Mouse (Mus musculus): ENCODE measurements around the gene Mmp7. TPM values are rescaled to one million over a fixed set of nuclear protein-coding genes. Genes with fewer than 3 reads are reported as not detected.

Gene Mmp7
- not detected in 2 replicates for polyA plus RNA-seq (2015; fragmentation: Nextera tagmentation; extraction: Ambion mirVana)

- Histone ChIP-seq H3K27ac (no peak within 1 kb of the TSS), H3K27me3 (no peaks in the 10 kb centered on the region), H3K9me3 (no peaks in the 10 kb centered on the region), H3K4me2 (no peak within 1 kb of the TSS), H3K4me1 (0 out of 2 replicates have a peak, but pooled peaks cover 4% of the 10 kb centered on the region), H3K36me3 (no peaks in the 10 kb centered on the region), H3K4me3 (no peak within 1 kb of the TSS), H3K9ac (no peak within 1 kb of the TSS)
- 65% methylated on average over 1 of the region's 1 CpGs for WGBS
- no peak for ATAC-seq (ENCODE audit: insufficient number of reproducible peaks, insufficient read depth, low FRiP score, low TSS enrichment, low read depth)
These were observed at the start of gene Mmp7 for GRCm38 (mm10) chr9:7691790-7692189. Gene Mmp7, plus strand, starts transcription at chr9:7692090.

GRCm38 (mm10) chr9:7647901-7648300 lies 44.0 kb upstream of the Mmp7 start:
- H3K9me3 ChIP-seq, result no peaks in the 10 kb centered on the region
- H3K4me2 ChIP-seq, result no peak overlapping the region
- no peak overlapping the region for H3K27ac ChIP-seq
- no peaks in the 10 kb centered on the region for H3K36me3 ChIP-seq
- ATAC-seq (ENCODE audit: insufficient number of reproducible peaks, insufficient read depth, low FRiP score, low TSS enrichment, low read depth), result no peak
- H3K9ac ChIP-seq, result no peak overlapping the region
- no peaks in the 10 kb centered on the region for H3K27me3 ChIP-seq
- no peak overlapping the region for H3K4me3 ChIP-seq
- WGBS, result 86% methylated on average over 3 of the region's 3 CpGs
- no peaks in the 10 kb centered on the region for H3K4me1 ChIP-seq

- 70% methylated on average over 5 of the region's 5 CpGs for WGBS
These were observed 41.3 kb upstream of the Mmp7 start for GRCm38 (mm10) chr9:7650397-7651180.

GRCm38 (mm10) chr9:7652351-7653085 lies 39.4 kb upstream of the Mmp7 start:
- no peak overlapping the region for H3K4me2 ChIP-seq
- no peak overlapping the region for H3K4me3 ChIP-seq
- no peak for ATAC-seq (ENCODE audit: insufficient number of reproducible peaks, insufficient read depth, low FRiP score, low TSS enrichment, low read depth)
- H3K9ac ChIP-seq, result no peak overlapping the region
- H3K36me3 ChIP-seq, result no peaks in the 10 kb centered on the region
- no peak overlapping the region for H3K27ac ChIP-seq
- no peaks in the 10 kb centered on the region for H3K9me3 ChIP-seq
- H3K27me3 ChIP-seq, result no peaks in the 10 kb centered on the region
- 90% methylated on average over 5 of the region's 5 CpGs for WGBS
- no peaks in the 10 kb centered on the region for H3K4me1 ChIP-seq

More at GRCm38 (mm10) chr9:7650397-7651180, 41.3 kb upstream of the Mmp7 start:
- no peaks in the 10 kb centered on the region for H3K27me3 ChIP-seq
- no peak for ATAC-seq (ENCODE audit: insufficient number of reproducible peaks, insufficient read depth, low FRiP score, low TSS enrichment, low read depth)
- no peaks in the 10 kb centered on the region for H3K4me1 ChIP-seq
- no peak overlapping the region for H3K4me3 ChIP-seq
- no peak overlapping the region for H3K4me2 ChIP-seq
- no peak overlapping the region for H3K9ac ChIP-seq
- no peak overlapping the region for H3K27ac ChIP-seq
- H3K9me3 ChIP-seq, result no peaks in the 10 kb centered on the region
- H3K36me3 ChIP-seq, result no peaks in the 10 kb centered on the region

GRCm38 (mm10) chr9:7657946-7658345 lies 33.9 kb upstream of the Mmp7 start:
- ATAC-seq (ENCODE audit: insufficient number of reproducible peaks, insufficient read depth, low FRiP score, low TSS enrichment, low read depth), result no peak
- Histone ChIP-seq H3K9ac (no peak overlapping the region), H3K4me3 (no peak overlapping the region), H3K9me3 (no peaks in the 10 kb centered on the region), H3K27ac (no peak overlapping the region), H3K36me3 (no peaks in the 10 kb centered on the region), H3K4me1 (no peaks in the 10 kb centered on the region), H3K4me2 (no peak overlapping the region), H3K27me3 (no peaks in the 10 kb centered on the region)
- WGBS, result 78% methylated on average over 4 of the region's 4 CpGs

GRCm38 (mm10) chr9:7659469-7660020 lies 32.3 kb upstream of the Mmp7 start:
- Histone ChIP-seq H3K36me3 (no peaks in the 10 kb centered on the region), H3K4me1 (no peaks in the 10 kb centered on the region), H3K4me3 (no peak overlapping the region), H3K9ac (no peak overlapping the region), H3K4me2 (no peak overlapping the region), H3K27me3 (no peaks in the 10 kb centered on the region), H3K27ac (no peak overlapping the region), H3K9me3 (no peaks in the 10 kb centered on the region)
- no peak for ATAC-seq (ENCODE audit: insufficient number of reproducible peaks, insufficient read depth, low FRiP score, low TSS enrichment, low read depth)
- WGBS, result 59% methylated on average over 6 of the region's 6 CpGs

GRCm38 (mm10) chr9:7661371-7661770 lies 30.5 kb upstream of the Mmp7 start:
- Histone ChIP-seq H3K4me3 (no peak overlapping the region), H3K4me1 (no peaks in the 10 kb centered on the region), H3K27me3 (no peaks in the 10 kb centered on the region), H3K9me3 (no peaks in the 10 kb centered on the region), H3K9ac (no peak overlapping the region), H3K4me2 (no peak overlapping the region), H3K27ac (no peak overlapping the region), H3K36me3 (no peaks in the 10 kb centered on the region)
- WGBS, result 96% methylated on average over 1 of the region's 1 CpGs
- no peak for ATAC-seq (ENCODE audit: insufficient number of reproducible peaks, insufficient read depth, low FRiP score, low TSS enrichment, low read depth)

- no peak overlapping the region for H3K9ac ChIP-seq
- no peak overlapping the region for H3K4me2 ChIP-seq
- 52% methylated on average over 1 of the region's 1 CpGs for WGBS
- no peak overlapping the region for H3K4me3 ChIP-seq
- H3K27me3 ChIP-seq, result no peaks in the 10 kb centered on the region
- no peaks in the 10 kb centered on the region for H3K36me3 ChIP-seq
- peak; percentile 52; the same call in 1 of the 2 replicates for ATAC-seq (ENCODE audit: insufficient number of reproducible peaks, insufficient read depth, low FRiP score, low TSS enrichment, low read depth)
- H3K9me3 ChIP-seq, result no peaks in the 10 kb centered on the region
- peak overlapping the region; percentile 14; the same call in 1 of the 2 replicates for H3K27ac ChIP-seq
- no peaks in the 10 kb centered on the region for H3K4me1 ChIP-seq
These were observed 22.2 kb upstream of the Mmp7 start for GRCm38 (mm10) chr9:7669674-7670073.

- no peaks in the 10 kb centered on the region for H3K9me3 ChIP-seq
- no peak for ATAC-seq (ENCODE audit: insufficient number of reproducible peaks, insufficient read depth, low FRiP score, low TSS enrichment, low read depth)
- H3K27ac ChIP-seq, result no peak overlapping the region
- H3K36me3 ChIP-seq, result no peaks in the 10 kb centered on the region
- H3K4me2 ChIP-seq, result no peak overlapping the region
- H3K27me3 ChIP-seq, result no peaks in the 10 kb centered on the region
- no peaks in the 10 kb centered on the region for H3K4me1 ChIP-seq
- no peak overlapping the region for H3K4me3 ChIP-seq
- WGBS, result 82% methylated on average over 9 of the region's 9 CpGs
- no peak overlapping the region for H3K9ac ChIP-seq
These were observed 18.9 kb upstream of the Mmp7 start for GRCm38 (mm10) chr9:7672985-7673384.

GRCm38 (mm10) chr9:7678154-7678837 lies 13.6 kb upstream of the Mmp7 start:
- Histone ChIP-seq H3K27me3 (no peaks in the 10 kb centered on the region), H3K9ac (no peak overlapping the region), H3K4me1 (no peaks in the 10 kb centered on the region), H3K4me2 (no peak overlapping the region), H3K9me3 (no peaks in the 10 kb centered on the region), H3K36me3 (no peaks in the 10 kb centered on the region), H3K27ac (no peak overlapping the region), H3K4me3 (no peak overlapping the region)
- WGBS, result 71% methylated on average over 2 of the region's 2 CpGs
- ATAC-seq (ENCODE audit: insufficient number of reproducible peaks, insufficient read depth, low FRiP score, low TSS enrichment, low read depth), result no peak

GRCm38 (mm10) chr9:7682081-7682618 lies 9.7 kb upstream of the Mmp7 start:
- Histone ChIP-seq H3K27ac (no peak overlapping the region), H3K27me3 (no peaks in the 10 kb centered on the region), H3K4me2 (no peak overlapping the region), H3K9me3 (no peaks in the 10 kb centered on the region), H3K9ac (no peak overlapping the region), H3K4me1 (no peaks in the 10 kb centered on the region), H3K4me3 (no peak overlapping the region), H3K36me3 (no peaks in the 10 kb centered on the region)
- WGBS, result 88% methylated on average over 9 of the region's 9 CpGs
- no peak for ATAC-seq (ENCODE audit: insufficient number of reproducible peaks, insufficient read depth, low FRiP score, low TSS enrichment, low read depth)

All from embryonic facial prominence, embryonic 13.5 days (tissue).